Mouse (Mus musculus): ENCODE data around the gene Naga.

Gene Naga

DNA sequence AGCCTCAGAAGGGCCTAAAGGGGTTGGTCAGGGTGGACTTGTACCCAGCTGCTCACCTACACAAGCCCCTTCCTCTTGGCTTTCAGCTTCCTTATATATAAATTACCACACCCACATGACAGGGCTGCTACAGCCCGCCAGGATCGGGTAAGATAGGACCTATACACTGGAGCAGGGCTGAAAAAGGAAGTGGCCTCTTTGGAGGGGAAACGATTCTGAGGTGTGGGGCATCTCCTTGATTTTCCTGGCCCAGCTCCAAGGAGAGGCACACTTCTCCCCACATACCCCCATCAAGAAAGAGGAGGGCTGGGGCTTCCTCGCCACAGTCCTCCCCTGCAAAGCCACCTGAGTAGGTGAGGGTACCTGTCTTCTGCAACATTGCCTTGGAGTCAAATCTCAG lies 850 bp downstream of the Naga start:
- no peak for DNase-seq (ENCODE audit: low spot score)

DNA sequence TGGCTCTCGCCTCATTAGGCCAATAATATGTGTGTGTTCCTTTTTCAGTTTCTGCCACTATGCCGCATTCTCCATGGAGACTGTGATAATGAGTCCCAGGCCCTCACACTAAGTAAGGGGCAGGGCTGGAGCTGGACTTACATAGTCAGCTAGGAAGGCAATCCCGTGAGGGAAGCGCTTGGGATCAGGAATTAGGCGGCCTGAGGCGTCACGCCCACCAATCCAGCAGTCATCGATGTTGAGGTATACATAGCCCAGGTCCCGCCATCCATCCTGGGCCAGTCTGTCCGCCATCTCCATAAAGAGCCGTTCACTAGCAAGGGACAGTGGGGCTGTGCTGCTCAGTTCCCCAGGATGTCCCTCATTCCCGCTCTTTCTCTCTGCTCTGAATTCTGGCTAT lies 2.1 kb downstream of the Naga start:
- DNase-seq (ENCODE audit: low spot score) = no peak

DNA sequence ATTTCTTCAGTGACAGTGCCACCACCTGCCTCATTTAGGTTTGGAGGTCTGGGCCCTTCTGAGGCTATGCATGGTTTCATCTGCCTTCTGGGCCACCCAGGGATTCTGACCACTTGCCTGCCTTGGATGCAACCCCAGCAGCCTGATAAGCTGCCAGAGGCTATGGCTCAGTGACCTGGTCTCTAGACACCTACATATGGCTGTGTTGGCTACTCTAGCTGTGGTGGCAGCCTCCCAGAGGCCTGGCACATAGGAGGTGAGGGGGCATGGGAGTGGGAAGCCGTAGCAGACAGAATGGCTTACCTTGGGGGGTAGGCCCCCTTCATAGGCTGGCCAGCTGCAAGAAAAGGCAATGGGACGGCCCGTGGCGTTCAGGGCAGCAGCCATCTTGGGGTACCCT lies 3.5 kb downstream of the Naga start:
- no peak for DNase-seq (ENCODE audit: low spot score)

DNA sequence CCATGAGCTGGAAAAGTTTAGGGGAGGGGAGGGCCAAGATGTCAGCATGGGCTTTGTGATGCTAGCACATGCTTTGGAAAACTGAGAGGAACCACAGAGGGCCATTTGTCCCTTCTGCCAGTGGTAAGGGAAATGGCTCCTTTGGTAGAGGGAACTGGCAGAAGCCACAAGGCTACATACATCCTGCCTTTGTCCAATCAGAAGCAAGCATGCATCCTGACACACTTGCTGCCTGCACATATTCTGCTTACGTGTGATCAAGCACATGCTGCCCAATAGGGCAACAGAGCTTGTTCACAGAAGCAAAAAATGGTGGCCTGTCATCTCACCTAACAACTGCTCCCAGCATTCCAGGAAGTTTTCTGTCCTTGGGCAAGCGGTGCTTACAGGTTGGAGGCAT lies 13.3 kb downstream of the Naga start:
- DNase-seq (ENCODE audit: low spot score) = no peak

DNA sequence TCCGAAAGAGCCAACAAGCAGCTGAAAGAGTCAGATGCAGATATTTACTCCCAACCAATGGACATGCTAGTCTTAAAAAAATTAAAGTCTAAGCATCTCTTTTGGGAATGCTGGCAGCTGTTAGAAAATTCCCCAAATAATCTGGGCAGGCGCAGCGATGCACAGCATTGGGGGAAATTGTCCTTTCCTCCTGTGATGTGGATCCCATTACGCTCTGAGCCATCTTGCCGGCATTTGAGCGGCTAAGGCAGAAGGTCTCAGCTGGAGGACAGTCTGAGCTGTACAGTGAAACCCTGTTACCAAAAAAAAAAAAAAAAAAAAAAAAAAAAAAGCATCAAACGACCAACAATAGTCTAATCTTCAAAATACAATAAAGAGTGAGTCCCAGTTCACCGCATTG lies 16.5 kb downstream of the Naga start:
- DNase-seq (ENCODE audit: low spot score) = no peak

DNA sequence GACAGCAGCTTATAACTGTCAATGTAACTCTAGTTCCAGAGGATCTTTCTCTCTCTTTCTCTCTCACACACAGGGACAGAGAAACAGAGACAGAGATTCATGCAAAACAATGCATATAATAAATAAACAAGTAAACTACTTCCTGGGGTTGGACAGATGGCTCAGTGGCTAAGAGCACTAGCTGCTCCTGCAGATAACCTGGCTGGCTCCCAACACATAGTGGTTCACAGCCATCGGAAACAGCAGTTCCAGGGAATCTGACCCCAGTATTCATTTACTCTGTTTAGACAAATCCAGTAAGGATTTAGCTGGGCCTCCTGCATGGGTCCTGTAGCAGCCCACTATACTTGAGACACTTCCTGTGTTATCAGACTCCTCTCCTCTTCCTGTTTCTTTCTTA lies 19.1 kb downstream of the Naga start:
- no peak for DNase-seq (ENCODE audit: low spot score)

DNA sequence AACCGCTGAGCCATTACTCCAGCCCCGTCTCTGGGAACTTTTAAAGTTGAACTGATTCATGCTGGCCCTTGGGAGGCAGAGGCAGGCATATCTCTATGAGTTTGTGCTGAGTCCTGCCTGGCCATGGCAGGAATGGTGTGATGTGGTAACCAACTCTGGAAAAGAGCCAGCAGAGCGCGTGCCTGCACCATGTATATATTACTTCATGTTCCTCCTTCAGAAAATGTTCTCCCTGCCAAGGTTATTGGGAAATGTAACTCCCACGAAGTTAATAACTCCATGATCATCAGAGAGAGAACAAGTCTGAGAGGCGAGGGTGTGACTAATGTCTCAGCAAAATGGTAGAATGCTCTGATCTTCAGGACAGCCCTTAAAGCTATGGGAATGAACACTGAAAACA lies 20.9 kb downstream of the Naga start:
- DNase-seq (ENCODE audit: low spot score) = no peak

DNA sequence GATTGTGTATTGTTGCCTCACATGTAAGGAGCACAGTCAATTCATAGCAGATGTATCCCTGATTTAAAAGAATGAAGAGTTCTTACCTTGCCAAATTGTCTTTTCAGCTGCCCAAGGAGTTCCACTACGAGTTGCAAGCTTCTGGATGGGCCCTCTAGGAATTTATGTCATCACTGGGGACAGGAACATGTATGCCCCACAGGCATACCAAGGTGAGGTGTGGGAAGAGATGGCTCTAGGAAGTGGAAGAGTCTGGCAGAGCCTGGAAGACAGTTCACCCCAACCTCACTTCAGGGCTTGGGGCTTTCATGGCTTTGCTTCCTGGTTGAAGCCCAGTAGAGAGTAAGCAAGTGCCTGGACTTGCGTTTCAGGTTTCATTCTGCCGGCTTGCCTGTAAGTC lies 30.3 kb downstream of the Naga start:
- DNase-seq (ENCODE audit: low spot score) = no peak

DNA sequence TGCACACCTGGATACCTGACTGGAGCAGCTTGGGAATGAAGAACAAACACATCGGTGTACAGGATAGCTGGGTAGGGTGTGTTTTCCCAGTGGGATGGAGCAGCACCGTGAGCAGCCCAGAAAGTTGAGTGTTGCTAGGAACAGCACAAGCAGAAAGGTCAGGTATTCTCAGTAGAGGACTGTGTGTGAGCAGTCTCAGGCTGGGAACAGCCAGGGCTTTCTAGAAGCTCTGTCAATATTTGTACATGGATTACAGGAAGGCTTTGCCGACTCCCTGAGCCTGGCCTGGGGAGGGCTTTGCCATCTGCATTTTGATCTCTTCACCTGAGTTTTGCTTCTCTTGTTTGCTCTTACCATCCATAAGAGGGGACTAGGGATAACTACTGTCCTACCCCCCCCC lies 31.6 kb downstream of the Naga start:
- DNase-seq (ENCODE audit: low spot score) = no peak

DNA sequence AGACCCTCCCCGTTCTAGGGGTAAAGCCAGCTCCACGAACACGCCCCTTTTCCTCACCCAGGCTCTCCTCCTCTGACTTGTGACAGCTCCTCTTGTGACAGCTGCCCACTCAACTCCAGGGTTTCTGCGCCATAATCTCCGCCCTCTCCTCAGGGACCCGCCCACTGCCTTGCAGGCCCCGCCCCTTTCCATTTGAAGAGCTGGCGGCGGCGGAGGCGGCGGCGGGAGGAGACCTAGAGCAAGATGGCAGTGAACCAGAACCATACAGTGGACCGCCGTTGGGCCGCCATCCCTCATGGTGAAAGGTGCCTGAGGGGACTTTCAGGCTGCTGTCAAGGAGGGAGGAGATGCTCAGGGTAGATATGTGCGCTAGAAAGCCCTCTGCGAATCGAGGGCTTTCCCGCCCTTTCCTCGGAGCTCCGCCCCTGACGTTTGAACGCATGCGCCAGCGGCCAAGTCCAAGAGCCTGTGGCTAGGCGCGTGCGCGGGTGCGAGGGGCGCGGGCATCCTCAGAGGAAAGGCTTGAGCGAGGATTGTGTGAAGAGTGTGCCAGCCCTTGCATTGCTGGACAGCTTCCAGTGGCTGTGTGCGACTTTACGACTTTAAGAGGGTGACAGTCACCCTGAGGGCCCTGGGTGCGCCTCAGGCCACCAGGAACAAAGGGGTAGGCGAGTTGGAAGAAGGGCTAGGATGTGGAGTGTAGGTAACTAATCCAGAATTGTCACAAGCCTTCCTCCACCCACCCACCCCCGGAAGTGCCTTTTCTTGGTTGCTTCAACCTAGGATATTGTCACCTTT lies 39.8 kb downstream of the Naga start, which contains the start of gene Wbp2nl:
Wbp2nl (plus strand) TSS at position 191 of the 798 bp plus-strand sequence.
- no peak for DNase-seq (ENCODE audit: low spot score)

DNA sequence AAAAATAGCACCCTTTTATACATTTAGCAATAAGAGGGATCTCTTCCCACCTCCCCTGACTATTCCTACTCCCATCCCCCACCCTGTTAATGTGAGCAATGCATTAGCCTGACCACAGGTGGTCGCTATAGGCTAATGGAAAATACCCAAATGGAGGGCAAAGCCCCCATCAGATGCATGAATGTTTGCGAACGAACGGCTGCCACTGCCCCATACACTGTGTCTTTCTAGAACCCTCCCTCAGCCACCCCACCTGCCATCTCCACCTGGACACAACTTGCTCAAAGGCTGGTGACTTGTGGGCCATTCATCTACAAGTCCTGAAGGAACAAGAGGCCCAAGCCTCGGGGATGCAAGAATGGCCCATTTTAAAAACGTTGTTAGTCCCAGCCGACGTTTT lies 44.7 kb downstream of the Naga start:
- DNase-seq (ENCODE audit: low spot score) = no peak

DNA sequence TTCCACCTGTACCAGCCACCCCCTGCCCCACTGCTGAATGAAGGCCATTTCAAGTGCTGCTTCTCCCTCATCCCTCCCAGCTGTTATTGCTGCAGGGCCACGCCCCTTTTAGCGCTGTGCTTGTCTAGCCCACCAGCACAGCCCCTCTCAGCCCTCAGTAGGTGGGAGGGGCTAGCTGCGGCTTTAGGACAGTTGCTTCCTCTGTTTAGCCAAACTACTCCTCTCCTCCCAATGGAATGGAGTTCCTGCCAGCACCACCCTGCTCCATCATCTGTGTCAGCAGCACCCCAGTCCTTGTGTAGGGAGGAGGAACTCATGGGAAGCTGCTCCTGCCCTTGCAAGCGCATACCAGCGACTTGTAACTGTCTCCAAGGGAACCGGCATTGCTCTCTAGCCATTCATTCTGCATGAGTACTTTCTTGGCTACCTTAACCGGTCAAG lies 45.4 kb downstream of the Naga start:
- DNase-seq (ENCODE audit: low spot score) = no peak

DNA sequence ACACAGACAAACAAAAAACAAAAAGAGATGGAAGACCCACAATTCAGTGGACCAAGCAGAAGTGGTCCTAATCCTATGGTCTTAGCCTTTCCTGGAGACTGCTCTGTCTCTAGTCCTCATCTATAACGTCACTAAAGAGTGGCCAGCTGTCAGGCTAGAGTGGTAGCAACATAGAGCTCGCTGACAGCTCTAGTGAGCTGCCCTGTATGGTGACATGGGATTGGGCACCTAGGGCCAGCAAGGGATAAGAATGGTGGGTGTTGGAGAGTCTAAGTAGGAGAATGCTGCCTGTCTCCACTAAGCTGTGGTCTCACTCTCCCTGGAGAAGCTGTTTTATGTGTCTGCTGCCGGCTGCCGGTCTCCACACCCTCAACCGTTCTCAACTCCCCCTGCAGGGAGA lies 45.9 kb downstream of the Naga start:
- no peak for DNase-seq (ENCODE audit: low spot score)

DNA sequence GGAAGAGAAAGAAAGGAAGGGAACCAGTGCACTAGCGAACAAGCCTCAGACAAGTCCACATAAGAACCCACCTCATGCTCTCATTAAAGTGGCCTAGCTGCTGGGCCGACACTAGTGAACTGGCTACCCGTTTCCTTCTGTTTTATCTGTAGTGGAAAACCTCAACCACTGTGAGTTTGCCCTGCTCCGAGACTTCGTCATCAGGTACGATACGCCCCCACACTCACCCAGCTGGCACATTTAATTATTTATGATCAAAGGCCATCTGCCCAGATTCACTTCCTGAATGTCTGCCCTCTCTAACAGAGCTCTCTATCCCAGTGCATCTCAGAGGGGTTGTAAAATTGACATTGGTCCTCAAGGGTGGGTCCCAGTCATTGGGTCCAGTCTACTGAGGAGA lies 48.5 kb downstream of the Naga start:
- DNase-seq (ENCODE audit: low spot score) = no peak

DNA sequence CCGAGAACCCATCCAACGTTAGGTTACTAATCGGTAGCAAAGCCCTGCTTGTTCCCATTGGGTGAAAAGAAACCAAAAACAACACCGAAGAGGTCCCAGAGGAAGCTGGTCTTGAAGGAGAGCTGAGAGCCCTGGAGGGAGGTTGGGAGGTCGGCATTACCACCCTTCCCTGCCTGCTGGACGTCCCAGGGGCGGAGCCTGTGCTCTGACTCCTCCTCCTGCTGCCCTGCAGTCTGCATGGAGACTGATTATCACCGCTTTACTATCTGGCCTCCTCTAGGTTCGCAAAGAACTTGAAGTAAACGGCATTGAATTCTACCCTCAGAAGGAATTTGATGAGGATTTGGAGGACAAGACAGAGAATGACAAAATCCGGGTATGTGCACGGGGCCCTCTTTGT lies 52.6 kb downstream of the Naga start:
- no peak for DNase-seq (ENCODE audit: low spot score)

DNA sequence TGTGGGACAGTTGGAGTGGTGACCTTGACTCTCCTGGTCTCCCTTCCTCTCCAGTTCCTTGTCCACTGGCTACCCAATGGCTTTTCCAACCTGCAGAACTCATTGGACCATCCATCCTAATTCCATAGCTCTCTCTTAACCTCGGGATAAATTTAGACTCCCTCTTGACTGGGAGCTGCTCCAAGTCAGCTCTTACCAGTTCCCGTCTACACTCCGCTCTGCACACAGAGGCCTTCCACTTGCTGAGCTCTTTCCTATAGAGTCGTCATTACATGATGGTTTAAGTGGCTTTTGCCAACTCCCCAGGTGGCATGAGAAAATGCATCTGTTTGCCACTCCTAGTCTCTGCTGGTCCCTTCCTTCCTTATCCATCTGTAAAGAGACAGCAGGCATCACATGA lies 58.1 kb downstream of the Naga start:
- no peak for DNase-seq (ENCODE audit: low spot score)

Data from urinary bladder, postnatal 14 days (tissue).